Mouse (Mus musculus) heart, embryonic 16.5 days (tissue): ENCODE results near the gene Smap2. TPM values are rescaled to one million over a fixed set of nuclear protein-coding genes. Genes with fewer than 3 reads are reported as not detected.
"Not testable (repeated sequence)": the region's sequence is repeated elsewhere in the genome, so short reads cannot be mapped to it uniquely, and the experiment has no call there.

ENCODE experiments used
- ATAC-seq: fragments of 200-750 bp; cut with Nextera tagmentation; replicated peaks from 2 replicates; pipeline ENCODE4 v1.8.0; 2017; ENCODE audit warnings: moderate number of reproducible peaks; ENCODE audit not compliant: insufficient read depth, low FRiP score; ENCODE audit errors: extremely low read depth
- H3K27ac ChIP-seq: fragments of 300-500 bp; sonication (generic); 2 replicates; pipeline ENCODE4 v1.5.1; 2014; ENCODE audit warnings: mild to moderate bottlenecking, low read length, control low read depth, moderate library complexity
- H3K27me3 ChIP-seq: fragments of 300-500 bp; sonication (generic); 2 replicates; pipeline ENCODE4 v1.6.1; 2014; ENCODE audit warnings: low read length, mixed read lengths; ENCODE audit not compliant: control insufficient read depth, insufficient read depth
- H3K36me3 ChIP-seq: fragments of 300-500 bp; sonication (generic); 2 replicates; pipeline ENCODE4 v1.6.1; 2014; ENCODE audit not compliant: control insufficient read depth, insufficient read depth
- H3K4me1 ChIP-seq: fragments of 300-500 bp; sonication (generic); 2 replicates; pipeline ENCODE4 v1.6.1; 2014; ENCODE audit warnings: low read length, mixed read lengths; ENCODE audit not compliant: control insufficient read depth, insufficient read depth
- H3K4me2 ChIP-seq: fragments of 300-500 bp; sonication (generic); 2 replicates; pipeline ENCODE4 v1.6.1; 2014; ENCODE audit warnings: low read depth, mild to moderate bottlenecking, control low read depth, low read length
- H3K4me3 ChIP-seq: fragments of 300-500 bp; sonication (generic); 2 replicates; pipeline ENCODE4 v1.5.1; 2014; ENCODE audit warnings: mild to moderate bottlenecking, control low read depth, low read length
- H3K9ac ChIP-seq: fragments of 300-500 bp; sonication (generic); 2 replicates; pipeline ENCODE4 v1.6.1; 2014; ENCODE audit warnings: low read length, control low read depth
- H3K9me3 ChIP-seq: fragments of 300-500 bp; sonication (generic); replicated peaks from 2 replicates; pipeline ENCODE4 v1.6.1; 2016; ENCODE audit warnings: low read length; ENCODE audit not compliant: control insufficient read depth
- WGBS: fragments of 180-500 bp; shearing (Covaris S2); extraction: QIAGEN DNeasy Blood & Tissue Kit; methylation state at CpG from one replicate; pipeline ENCODE4 v1.1.7; 2014; 5-methylcytosine and 5-hydroxymethylcytosine counted together
- polyA plus RNA-seq: library from polyadenylated mRNA; unstranded; fragments of >200 nt; fragmentation: Nextera tagmentation; extraction: Ambion mirVana; gene quantifications from 2 replicates; pipeline ENCODE4 v1.2.1, GENCODE M21; 2015

The Smap2 gene
- 11.2 and 12.4 TPM in 2 replicates for polyA plus RNA-seq

- H3K9ac ChIP-seq: peak within 1 kb of the TSS; percentile 98
- no peaks in the 10 kb centered on the region for H3K36me3 ChIP-seq
- ATAC-seq: peak; percentile 97
- peaks cover 28% of the 10 kb centered on the region for H3K4me1 ChIP-seq
- WGBS: under 1% methylated on average over 48 of the region's 48 CpGs
- peak within 1 kb of the TSS; percentile 94 for H3K4me2 ChIP-seq
- H3K27ac ChIP-seq: peak within 1 kb of the TSS; percentile 79
- H3K27me3 ChIP-seq: no peaks in the 10 kb centered on the region
- H3K4me3 ChIP-seq: peak within 1 kb of the TSS; percentile 99
- no peaks in the 10 kb centered on the region for H3K9me3 ChIP-seq
These were observed at the start of gene Smap2 for GRCm38 (mm10) chr4:121016928-121017657. Gene Smap2, minus strand, starts transcription at chr4:121017247.

- Histone ChIP-seq H3K27me3 (no peaks in the 10 kb centered on the region), H3K4me3 (no peak overlapping the region), H3K4me1 (no peaks in the 10 kb centered on the region), H3K4me2 (no peak overlapping the region), H3K36me3 (peaks cover 25% of the 10 kb centered on the region), H3K9ac (no peak overlapping the region), H3K9me3 (no peaks in the 10 kb centered on the region), H3K27ac (no peak overlapping the region)
- no peak for ATAC-seq
- WGBS: 61% methylated on average over 2 of the region's 2 CpGs
These were observed 48.3 kb upstream of the Smap2 start for GRCm38 (mm10) chr4:121065336-121065735.

GRCm38 (mm10) chr4:121059218-121059617, 42.2 kb upstream of the Smap2 start:
- H3K9me3 ChIP-seq, H3K4me2 ChIP-seq, H3K4me3 ChIP-seq, ATAC-seq, H3K27ac ChIP-seq, H3K27me3 ChIP-seq, H3K9ac ChIP-seq, H3K4me1 ChIP-seq: not testable (repeated sequence)
- H3K36me3 ChIP-seq: peaks cover 16% of the 10 kb centered on the region; the same call in 1 of the 2 replicates
- 64% methylated on average over 10 of the region's 10 CpGs for whole genome bisulfite sequencing

GRCm38 (mm10) chr4:121057032-121057431, 40.0 kb upstream of the Smap2 start:
- Histone ChIP-seq H3K4me2 (no peak overlapping the region), H3K4me3 (no peak overlapping the region), H3K27ac (no peak overlapping the region), H3K36me3 (peaks cover 11% of the 10 kb centered on the region; the same call in 1 of the 2 replicates), H3K9ac (no peak overlapping the region), H3K9me3 (no peaks in the 10 kb centered on the region), H3K4me1 (peaks cover 9% of the 10 kb centered on the region), H3K27me3 (0 out of 2 replicates have a peak, but pooled peaks cover 4% of the 10 kb centered on the region)
- 37% methylated on average over 2 of the region's 2 CpGs for WGBS
- ATAC-seq: no peak

- H3K4me1 ChIP-seq: peaks cover 9% of the 10 kb centered on the region
- no peak overlapping the region for H3K27ac ChIP-seq
- H3K27me3 ChIP-seq: 0 out of 2 replicates have a peak, but pooled peaks cover 4% of the 10 kb centered on the region
- peaks cover 9% of the 10 kb centered on the region; the same call in 1 of the 2 replicates for H3K36me3 ChIP-seq
- no peak overlapping the region for H3K4me3 ChIP-seq
- no peak overlapping the region for H3K9ac ChIP-seq
- no peak overlapping the region for H3K4me2 ChIP-seq
- ATAC-seq: no peak
- 48% methylated on average over 3 of the region's 3 CpGs for WGBS
- H3K9me3 ChIP-seq: no peaks in the 10 kb centered on the region
These were observed 39.3 kb upstream of the Smap2 start for GRCm38 (mm10) chr4:121056342-121056741.

GRCm38 (mm10) chr4:121052454-121053323, 35.6 kb upstream of the Smap2 start:
- peak overlapping the region; percentile 43 for H3K4me2 ChIP-seq
- H3K27ac ChIP-seq: no peak overlapping the region
- no peaks in the 10 kb centered on the region for H3K36me3 ChIP-seq
- 0 out of 2 replicates have a peak, but pooled peaks cover 4% of the 10 kb centered on the region for H3K27me3 ChIP-seq
- H3K4me3 ChIP-seq: no peak overlapping the region
- peaks cover 9% of the 10 kb centered on the region for H3K4me1 ChIP-seq
- no peaks in the 10 kb centered on the region for H3K9me3 ChIP-seq
- no peak overlapping the region for H3K9ac ChIP-seq
- no peak for ATAC-seq
- 15% methylated on average over 35 of the region's 35 CpGs for WGBS

- no peak for ATAC-seq
- no peak overlapping the region; the same call in 1 of the 2 replicates for H3K4me2 ChIP-seq
These were observed 34.8 kb upstream of the Smap2 start for GRCm38 (mm10) chr4:121051863-121052262.

GRCm38 (mm10) chr4:121042946-121043345, 25.9 kb upstream of the Smap2 start:
- Histone ChIP-seq H3K27me3 (peaks cover 22% of the 10 kb centered on the region), H3K36me3 (no peaks in the 10 kb centered on the region), H3K4me2 (no peak overlapping the region), H3K9me3 (no peaks in the 10 kb centered on the region), H3K9ac (no peak overlapping the region), H3K4me3 (no peak overlapping the region), H3K4me1 (peaks cover 11% of the 10 kb centered on the region), H3K27ac (no peak overlapping the region)
- ATAC-seq: no peak
- WGBS: 79% methylated on average over 3 of the region's 3 CpGs

More at GRCm38 (mm10) chr4:121051863-121052262, 34.8 kb upstream of the Smap2 start:
- Histone ChIP-seq H3K36me3 (no peaks in the 10 kb centered on the region), H3K9ac (no peak overlapping the region), H3K9me3 (no peaks in the 10 kb centered on the region), H3K4me3 (no peak overlapping the region), H3K27me3 (0 out of 2 replicates have a peak, but pooled peaks cover 4% of the 10 kb centered on the region), H3K27ac (no peak overlapping the region), H3K4me1 (peaks cover 9% of the 10 kb centered on the region)
- WGBS: 43% methylated on average over 4 of the region's 4 CpGs
